Mouse (Mus musculus) cerebellum, postnatal 36 days (tissue): ENCODE results near the gene Atp10a.

Experiments used
- DNase-seq, 2 experiments: peaks; one replicate each; pipeline ENCODE4 v3.0.0; 2021 to 2022; ENCODE audit warnings: mixed read lengths in 2 of 2

The Atp10a gene

DNA sequence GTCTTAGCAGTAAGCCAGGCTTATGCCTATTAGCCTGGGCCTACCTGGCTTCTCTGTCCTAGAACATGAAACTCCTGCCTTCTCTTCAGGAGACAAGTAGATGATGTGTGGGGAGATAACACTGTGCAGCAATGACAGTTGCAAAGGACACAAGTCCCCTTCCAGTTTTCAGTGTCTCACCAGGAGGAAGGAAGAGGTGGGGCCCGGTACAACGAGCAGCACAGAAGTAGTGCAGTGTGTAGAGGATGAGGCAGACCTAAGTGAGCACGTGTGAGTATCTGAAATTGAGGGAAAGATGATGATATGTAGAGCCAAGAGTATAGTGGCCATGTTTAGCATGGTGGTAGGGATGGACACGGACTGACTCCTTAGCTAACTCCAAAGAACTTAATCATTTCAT lies 86.0 kb downstream of the Atp10a start:
- DNase-seq, result no peak

DNA sequence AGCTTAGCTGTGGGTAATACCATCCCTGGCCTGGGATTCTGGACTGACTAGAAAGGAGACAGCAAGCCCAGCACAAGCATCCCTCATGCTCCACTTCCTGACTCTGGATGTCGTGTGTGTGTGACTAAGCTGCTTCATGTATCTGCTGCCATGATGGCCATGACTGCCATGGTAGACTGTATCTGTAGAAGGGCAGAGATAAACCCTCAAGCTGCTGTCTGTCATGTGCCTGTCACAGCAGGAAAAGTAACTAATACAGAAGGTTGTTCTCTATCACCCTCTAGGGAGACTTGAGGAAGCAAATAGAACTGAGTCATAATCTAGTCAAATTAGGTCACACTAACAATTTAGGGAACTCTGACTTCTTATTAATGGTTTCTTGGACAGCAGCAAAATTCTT lies 86.7 kb downstream of the Atp10a start:
- no peak for DNase-seq

DNA sequence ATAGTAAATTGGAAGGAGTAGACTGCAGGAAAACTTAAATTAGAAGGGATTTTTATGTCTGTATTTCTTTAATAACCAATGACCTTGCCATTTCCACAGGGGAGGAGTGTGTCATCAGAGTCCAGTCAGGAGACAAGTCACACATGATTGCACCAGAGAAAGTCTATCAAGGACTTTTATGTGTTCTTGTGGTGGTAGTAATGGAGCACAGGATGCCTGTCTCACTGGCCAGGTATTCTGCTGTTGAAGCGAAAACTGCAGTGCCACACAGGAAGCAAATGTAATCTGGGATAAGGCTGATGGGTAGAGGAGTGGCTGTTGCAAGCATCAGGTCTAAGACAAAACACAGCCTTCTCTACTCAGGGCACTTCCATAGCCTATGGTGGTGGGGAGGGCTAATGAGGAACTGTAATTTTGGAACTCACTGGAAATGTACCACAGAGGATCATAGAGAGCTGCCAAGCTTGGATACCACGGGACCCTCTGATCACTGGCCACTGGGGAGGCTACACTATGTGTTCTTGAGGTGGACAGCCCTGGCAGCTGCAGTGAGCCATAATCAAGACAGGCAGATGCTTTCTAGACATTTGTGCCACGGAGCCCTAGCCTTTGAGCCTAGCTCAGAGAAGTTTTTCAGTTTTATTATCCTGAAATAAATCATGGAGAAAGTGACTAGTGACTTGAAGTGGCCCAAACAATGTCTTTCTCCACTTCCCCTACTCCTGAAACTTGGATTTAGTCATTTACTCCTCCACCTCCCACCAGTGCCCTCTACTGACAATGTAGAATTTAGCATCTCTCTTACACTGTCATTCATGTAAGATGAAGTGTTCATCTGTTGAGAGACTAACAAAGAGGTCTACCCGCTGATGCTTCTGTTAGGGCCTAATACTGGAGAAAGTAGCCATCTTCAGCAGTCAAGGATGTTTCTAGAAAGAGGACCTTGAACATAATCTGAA lies 87.7 kb downstream of the Atp10a start:
- no peak for DNase-seq

DNA sequence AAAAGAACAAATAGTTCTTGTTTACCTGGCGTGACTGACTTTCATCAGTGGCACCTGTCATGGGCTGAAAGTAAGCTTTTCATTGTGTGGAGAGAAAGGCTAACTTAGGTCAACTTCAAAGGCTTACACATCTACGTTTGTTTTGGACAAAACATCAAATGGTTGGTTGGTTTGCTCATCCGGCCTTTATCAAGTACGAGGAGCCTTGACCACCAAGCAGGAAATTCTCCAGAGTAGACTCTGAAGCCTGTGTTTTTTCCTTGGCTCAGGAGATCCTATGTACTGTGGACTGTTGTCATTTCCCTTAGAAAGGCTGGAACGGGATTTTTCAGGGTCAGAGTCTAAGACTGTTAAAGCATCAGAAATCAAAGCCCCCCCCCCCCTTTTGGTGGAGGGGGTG lies 90.9 kb downstream of the Atp10a start:
- DNase-seq, result no peak

DNA sequence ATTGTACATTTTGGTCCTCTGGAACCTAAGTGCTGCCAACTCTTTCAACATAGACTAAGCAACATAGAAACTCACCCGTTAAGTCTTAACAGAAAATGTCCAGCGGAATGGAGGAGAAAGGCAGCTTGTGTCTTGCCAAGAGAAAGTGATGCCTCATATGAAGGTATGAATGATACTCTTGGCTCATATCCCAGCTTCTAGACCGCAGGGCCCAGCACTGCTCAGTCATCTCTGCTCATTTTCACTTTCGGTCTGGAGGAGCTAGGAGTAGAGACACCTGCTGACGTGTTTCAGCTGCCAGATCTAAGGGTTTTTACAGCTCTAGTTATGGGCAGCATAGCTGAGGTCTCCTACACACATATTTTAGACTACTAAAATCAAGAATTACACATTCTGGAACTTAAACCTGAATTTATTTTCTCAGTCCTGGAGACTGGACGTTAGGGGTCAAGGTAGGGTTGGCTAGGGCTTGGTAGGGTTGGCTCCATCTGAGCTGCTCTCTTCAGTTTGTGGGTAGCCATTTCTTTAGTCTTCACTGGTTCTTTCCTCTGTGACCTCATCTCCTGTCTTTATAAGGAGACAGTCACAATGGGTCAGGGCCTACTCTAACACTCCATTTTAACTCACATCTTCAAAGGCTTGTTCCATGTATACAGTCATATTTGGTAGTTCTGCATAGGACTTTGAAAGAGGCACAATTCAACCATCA lies 94.1 kb downstream of the Atp10a start:
- DNase-seq, result no peak

DNA sequence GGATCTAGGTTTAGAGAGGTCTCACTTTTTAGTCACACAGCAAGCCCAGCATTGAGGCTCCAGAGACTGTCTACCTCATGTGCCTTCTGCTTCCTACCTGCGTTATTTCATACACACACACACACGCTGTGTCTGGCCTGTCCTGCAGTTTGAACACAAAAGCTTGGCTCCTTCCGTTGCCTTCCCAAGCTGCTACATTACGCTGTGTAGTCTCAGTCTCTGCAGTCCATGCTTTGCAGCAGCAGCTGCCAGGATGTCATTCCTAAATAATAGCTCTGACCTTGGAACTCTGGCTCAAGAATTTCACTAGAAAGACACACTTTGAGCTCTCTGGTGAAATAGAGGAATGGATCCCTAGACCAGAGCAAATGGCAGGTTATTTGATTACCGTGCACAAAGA lies 96.1 kb downstream of the Atp10a start:
- no peak for DNase-seq

DNA sequence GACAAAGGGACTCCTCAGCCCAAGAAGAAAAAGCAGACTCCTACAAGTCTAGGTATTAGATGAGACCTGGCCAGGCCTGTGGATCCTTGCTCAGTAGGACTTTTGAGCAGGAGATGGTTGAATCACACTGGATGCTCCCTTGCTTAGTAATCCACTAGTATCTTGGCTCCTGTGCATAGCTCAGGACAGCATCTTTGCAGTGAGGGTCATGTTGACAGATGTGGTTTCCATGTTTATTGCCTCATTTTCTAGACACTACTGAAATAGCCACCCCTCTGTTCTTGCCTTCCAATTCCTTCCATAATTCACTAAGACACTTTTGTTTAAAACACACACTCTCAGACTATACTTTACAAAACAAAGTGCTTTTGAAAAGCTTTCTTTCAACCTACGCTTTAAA lies 98.1 kb downstream of the Atp10a start:
- no peak for DNase-seq

DNA sequence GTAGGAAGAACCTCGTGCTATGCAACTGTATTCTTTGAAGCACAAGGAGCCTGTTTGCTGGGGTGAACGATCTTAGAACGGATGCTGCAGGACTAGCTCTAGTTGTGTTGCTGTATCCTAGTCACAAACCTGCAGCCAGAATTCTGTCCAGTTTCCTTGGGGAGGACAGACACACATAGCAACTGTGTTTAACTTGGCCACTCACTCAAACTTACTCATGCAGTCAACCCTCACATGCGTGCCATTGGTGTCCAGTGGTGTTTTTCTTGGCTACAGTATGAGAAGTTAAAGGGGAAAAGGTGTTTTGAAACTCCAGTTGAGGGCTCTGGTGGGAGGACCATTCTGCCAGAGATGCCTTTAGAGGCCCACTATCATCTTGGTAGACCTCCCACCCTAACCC lies 98.6 kb downstream of the Atp10a start:
- DNase-seq, result no peak

DNA sequence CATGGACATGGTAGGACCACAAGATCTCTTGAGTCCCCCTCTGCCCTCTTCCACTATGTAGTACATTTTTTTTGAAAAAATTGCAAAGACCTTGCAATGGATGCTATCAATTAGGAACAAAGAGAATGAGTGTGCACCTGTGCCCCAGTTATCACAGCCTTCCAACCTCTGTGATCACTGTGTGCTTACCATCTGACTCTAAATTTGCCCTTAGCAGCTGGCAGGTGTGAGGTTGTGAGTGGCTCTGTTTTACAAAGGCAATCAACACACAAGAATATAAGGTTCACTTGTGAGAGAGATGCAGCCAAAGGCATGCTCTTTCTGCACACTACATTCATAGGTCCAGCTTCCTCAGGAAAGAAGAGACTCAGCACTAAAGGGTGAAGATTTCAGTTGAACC lies 99.1 kb downstream of the Atp10a start:
- no peak for DNase-seq

DNA sequence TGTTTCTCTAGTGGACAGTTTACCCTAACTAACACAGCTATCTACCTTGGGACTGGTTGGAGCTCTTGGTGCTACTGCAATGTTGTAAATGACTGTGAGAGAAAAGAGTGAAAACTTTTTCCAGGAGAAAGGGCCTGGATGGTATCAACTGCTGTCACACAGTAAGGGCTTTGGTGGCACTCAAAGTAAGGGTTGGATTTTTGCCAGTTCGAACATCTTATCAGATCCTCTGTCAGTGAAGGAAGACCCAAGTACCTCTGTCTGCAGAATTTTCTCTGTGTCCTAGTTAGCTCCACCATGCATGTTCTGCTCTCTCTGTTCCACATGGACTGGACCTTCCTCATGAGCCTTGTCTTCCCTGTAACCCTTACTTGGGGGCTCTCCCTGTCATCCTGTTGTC lies 99.9 kb downstream of the Atp10a start:
- DNase-seq, result no peak

DNA sequence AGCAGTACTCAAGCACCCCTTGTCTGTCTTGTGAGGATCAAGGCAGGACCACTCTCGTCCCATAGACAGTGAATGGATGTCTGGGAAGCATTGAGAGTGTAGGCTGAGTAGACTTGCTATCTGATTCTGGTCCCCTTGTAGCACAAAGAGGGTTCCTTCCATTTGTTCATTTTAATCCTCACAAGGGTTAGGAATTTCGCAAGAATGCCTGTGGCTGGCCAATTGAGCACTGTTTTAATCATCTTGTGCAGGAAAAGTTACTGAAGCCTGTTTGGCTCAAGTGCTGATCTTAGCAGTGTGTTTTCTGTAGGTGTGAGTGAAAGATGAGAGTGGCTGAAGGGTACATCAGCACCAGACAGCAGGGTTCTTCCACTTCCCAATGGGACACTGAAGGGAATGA lies 101.4 kb downstream of the Atp10a start:
- DNase-seq, result no peak

DNA sequence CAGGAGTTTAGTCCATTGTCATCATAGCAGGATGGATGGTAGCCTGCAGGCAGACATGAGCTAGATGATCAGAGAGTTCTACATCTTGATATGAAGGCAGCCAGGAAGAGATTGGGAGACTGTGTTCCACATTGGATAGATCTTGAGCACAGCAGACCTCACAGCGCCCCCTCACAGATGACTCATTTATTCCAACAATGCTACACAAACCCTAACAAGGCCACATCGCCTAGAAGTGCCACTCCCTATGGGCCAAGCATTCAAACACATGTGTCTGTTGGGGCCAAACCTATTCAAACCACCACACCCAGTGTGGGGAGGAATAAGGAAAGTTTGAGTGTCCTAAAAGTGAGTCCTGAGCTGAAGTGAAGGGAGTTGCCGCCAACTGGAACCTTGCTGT lies 102.4 kb downstream of the Atp10a start:
- DNase-seq, result no peak

DNA sequence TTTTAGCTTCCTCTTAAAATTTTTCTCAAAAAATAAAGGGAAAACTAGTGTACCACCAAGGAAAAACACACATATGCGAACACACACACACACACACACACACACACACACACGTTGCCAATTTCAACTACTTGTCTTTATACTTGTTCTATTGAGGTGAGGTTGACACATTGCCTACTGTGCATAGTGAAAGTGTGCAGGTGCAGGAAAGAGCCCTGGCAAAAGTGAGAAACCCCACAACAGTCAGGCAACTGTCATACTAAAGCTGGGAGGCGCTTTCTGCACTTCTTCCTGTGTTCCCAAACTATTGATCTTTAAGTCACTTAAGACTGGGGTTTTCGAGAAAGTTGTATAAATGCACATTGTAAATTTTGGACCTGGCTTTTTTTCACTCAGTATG lies 103.3 kb downstream of the Atp10a start:
- DNase-seq, result no peak

DNA sequence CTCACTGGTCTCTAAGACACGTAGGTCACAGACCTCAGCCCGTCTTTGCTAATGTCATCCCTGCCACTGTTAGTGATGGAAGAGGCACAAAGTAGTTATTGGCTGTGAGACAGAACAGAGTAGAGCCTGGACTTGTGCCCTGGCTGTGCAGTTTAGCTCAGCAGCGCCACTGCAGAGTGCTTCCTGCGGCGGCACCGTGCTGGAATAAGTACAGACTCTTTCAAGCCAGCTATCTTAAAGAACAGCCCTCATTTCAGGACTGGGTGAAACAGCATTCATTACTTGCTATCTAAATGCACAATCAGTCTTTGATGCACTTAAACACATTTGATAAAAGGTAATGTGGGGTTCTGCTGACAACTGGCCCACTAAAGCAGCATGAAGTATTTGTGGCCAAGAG lies 111.3 kb downstream of the Atp10a start:
- peak; percentile 49 to 58 for DNase-seq

DNA sequence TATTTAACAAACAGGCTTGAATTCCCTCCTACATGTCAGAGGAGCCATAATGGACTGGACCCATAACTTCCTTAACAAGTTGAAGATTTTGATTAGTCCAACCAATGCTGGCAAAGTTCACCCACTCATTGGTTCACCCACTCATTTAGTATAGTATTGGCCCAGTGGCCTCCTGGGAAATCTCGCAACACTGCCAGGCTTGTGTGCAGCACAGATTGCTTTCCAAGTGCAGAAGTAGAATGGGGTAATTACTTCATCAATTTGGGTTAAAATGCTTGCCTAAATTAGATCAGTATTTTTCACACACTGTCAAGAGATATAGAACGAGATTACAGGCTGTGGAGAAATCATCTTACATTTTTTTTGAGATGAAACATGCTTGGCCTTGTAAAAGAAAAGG lies 112.3 kb downstream of the Atp10a start:
- no peak for DNase-seq

DNA sequence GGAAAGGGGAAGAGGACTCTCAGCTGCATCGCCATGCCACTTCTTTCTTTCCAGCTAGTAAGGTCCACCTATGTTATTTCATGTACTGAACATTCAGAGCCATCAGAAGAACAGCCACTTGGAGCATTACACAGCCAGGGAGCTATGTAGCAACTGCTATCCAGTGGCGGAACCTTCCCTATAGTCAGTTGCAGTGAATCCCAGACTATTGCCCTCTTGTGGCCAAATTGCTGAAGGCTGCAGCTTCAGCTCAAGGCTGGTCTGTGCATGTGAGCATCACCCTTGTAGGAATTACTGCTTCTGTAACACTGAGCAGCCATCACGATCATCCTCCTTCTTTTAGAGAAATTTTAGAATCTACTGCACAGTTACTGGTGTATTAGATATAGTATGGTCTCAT lies 114.3 kb downstream of the Atp10a start:
- peak; percentile 6 to 24 for DNase-seq

DNA sequence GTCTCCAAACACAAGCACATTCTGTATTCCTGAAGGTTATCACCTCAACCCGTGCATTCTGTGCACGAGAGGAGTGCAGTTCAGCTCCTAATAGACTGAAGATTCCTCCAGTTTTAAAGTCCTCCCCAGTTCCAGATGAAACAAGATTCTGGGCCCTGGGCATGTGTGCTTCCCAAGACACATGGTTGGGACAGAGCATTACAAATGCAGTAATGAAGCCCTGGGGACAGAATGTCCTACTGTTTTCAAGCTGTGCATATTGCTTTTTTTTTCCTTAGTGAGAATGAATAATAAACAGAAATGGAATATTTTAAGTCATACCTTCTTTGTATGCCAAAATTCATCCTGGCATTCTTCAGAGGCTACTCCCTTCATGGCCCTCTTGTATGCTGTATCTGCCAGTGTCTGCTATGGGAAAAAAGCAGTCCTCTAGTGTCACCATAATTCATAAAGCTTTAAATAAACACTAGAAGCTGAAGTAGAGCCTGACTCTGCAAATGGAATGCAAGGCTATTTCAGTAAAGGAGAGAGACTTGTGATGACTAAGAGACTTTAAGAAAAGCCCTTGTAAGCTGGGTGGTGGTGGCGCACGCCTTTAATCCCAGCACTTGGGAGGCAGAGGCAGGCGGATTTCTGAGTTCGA lies 116.2 kb downstream of the Atp10a start:
- DNase-seq, result no peak

DNA sequence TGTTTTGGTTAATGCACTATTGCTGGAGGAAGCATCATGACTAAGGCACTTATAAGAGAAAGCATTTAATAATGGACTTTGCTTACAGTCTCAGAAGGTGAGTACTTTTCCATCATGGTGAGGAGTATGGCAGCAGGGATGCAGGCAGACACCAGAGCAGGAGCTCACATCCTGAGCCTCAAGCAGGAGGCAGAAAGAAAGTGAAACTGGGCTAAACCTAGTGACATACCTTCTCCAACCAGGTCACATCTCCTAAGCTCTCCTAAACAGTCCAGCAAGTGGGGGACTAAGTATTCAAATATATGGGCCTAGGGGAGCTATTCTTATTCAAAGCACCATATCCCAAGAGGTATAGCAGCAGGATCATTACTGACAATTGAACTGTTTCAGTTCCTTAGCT lies 123.2 kb downstream of the Atp10a start:
- no peak for DNase-seq

DNA sequence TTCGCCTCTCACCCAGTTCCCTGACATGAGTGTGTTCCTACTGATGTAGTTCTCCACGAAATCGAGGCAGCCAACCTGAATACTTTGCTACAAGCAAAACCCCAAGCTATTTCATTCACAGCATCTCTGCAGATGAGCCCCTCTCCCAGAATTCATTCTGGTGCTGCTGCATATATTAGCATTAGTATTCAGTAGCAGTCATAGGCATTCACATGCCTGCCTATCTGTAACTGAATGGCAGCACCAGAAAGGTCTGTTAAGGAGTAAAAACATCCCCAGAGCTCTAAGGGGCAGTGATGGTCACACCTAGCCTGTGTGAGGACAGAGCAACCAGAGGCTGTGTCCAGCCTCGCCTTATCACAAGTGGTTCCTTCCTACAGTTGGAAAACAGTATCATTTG lies 131.0 kb downstream of the Atp10a start:
- no peak for DNase-seq

DNA sequence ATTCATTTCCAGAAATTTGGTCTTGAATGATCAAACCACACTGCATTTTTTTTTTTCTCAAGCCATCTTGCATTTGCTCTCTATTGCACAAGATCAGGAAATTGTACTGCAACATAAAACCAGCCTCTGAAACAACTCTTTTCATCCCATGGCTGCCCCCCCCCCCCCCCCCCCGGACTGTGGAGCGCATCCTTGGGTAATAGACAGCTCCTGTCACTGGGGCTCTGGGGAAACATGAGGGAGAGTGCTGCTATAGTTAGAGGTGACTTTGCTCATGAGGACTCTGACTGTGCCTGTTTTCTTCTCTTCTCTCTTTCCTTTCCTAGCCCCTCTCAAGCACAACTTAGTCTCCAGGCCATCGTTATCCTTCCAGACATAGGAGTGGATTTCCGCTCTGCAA lies 131.6 kb downstream of the Atp10a start:
- DNase-seq, result no peak

DNA sequence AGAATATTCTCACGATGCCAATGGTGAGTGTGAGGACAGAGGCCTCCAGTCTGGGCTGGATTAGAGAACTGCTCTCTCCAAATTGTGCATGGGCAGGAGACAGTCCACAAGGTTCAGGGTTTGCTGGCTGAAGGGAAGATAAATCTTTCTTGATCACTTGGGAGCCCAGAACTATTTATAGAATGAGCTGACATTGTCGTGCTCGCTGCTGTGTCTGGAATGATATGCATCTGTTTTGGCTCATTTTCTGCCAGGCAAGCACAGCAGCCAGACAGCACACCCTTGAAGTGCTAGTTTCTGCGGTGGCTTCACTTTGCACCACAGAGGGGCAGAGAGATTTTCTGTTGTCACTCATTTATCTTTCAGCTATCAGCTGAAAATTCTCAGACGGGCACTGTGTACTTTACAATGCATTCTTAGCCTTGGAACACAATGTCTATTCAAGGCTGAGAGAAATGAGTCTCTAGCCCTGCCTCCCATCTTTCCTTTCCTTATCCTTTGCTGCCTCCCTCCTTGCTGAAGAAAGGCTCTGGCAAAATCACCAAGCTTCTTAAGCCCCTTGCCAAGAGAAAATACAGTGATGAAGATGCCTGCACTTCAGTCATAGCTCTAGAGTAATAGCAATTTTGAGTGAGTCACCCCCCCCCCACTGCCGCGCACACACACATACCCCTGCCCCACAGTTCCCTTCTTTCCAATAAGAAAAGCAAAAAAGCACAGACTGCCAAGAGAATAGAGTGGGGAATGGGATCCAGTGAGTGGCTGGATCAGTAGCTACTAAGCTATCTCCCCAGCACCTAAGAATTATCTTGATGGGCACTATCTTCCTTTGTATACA lies 132.7 kb downstream of the Atp10a start:
- DNase-seq, result no peak

DNA sequence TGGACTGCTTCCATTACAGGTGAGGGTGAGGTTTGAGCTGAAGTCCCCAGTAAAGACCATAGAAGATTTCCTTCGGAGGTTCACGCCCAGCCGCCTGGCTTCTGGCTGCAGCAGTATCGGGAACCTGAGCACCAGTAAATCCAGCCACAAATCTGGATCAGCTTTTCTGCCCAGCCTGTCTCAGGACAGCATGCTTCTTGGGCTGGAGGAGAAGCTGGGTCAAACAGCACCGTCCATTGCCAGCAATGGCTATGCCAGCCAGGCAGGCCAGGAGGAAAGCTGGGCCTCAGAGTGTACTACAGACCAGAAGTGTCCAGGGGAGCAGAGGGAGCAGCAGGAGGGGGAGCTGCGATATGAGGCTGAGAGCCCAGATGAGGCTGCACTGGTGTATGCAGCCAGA lies 141.3 kb downstream of the Atp10a start:
- DNase-seq, result no peak

DNA sequence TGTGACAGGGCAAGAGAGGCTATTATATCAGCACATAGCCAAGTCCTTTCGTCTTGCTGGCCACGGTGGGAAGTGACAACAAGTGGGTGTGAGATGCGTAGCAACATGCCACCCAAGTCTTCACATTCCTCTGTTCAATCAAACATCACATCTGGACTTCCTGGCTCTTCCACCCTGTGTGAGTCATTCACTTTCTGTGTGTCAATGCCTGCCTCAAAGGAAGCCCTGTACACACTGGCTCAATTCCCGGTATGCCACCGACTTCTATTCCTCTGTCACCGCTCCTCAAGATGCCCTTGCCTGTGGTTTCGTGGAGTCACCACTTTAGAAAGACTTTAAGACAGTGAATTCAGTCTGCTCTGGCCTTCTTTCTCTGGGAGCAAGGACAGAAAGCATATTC lies 144.9 kb downstream of the Atp10a start:
- no peak for DNase-seq
